Mouse (Mus musculus) right cerebral cortex, postnatal 25 days (tissue): ENCODE measurements around the gene Dpy19l3.

Source experiments
- DNase-seq: peaks from one replicate; pipeline ENCODE4 v3.0.0; 2022

Gene Dpy19l3

DNA sequence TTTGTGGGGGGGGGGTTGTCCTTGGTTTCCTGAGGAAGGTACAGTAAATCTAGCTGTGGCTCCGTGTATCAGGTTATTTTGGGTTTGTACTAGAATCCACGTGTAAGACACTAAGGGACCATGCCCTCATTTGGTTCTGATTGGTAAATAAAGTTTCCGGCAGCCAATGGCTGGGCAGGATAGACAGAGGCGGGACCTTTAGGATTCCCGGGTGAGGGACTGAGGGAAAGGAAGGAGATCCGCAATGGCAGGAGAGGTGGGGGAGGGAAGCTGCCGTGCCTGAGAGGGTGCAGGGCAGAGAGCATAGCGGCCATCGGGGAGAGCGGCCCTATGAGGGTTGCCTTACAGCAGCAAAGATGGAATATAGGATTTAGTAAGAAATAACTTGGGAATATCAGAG, 67.0 kb downstream of the Dpy19l3 start:
- no peak for DNase-seq

GRCm38 (mm10) chr7:35686756-35687155, 67.5 kb downstream of the Dpy19l3 start:
- peak; percentile 50 for DNase-seq

DNA sequence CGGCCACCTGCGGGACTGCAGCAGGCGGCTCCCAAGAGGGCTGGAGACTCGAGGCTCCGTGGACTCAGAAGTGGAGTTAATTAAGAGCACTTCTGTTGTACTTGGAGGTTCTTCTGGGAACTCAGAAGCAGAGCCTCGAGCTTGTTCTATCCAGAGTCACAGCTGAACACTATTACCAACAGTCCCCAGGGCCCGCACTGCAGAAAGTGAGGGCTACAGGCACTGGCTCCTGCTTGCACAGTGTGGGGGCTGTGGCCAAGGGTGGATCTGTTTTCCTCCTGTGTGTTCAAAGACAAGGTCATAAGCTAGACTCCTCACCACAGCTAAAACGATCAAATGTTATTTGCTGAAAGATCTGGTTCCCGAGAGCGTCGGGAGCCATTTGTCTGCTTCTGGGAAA, 68.0 kb downstream of the Dpy19l3 start:
- no peak for DNase-seq

DNA sequence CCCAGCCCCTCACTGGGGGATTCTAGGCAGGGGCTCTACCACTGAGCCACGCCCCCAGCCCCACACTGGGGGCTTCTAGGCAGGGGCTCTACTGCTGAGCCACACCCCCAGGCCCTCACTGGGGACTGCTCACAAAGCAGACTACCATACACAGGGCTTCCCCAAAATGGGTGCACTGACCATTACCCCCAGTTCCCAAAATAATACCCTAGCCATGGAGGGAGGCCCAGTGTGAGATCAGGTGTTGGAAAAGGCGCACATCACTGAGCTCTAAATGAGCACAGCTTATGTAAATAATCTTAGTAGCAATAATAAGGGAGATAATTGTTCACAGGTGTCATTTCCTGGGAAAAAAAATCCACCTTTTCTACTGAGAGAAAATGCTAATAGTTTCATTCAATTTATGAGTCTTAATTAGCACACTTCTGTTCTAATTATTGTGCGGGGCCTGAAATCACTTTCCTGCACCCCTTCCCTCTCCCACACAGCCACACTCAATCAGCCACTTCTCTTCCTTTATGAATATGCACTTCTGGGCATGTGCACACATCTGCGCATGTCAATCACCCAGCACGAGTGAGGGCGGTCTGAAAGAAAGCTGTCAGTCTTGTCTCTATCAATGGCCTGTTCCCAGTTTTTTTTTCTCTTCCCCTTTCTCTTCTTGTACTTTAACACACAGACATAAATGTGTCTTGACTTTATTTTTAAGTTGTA, 70.7 kb downstream of the Dpy19l3 start:
- no peak for DNase-seq

DNA sequence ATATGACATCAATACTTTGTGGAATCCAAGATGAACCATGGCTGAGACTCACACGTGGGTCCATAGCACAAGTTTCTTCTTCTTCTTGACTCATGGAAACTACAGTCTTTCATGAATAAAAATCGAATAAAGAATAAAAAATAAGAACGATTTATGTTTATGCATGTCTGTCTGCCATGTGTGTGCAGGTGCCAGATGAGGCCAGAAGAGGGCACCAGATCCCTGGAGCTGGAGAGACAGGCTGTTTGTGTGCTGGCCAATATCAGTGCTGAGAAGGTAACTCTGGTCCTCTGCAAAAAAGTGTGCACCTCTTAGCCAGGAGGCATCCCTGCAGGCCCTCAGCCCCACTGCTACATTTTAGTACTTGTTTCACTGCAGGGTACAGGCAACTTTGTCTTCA, 72.7 kb downstream of the Dpy19l3 start:
- no peak for DNase-seq

DNA sequence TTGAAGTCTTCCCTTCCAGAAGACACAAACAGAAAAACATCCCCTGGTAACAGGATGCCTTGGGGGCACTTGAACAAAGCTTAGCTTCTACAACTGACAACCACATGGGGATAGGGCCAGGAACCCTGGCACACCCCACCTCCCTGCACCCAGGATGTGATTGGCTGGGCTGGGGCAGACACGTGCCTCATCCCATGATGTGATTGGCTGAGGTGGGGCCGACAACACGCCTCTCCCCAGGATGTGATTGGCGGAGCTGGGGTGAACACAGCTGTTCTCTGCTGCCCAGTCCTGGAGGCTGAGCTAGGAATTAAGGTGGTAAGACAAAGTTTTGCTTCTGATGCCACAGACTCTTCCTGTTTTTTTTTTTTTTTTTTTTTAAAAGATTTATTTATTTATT, 75.3 kb downstream of the Dpy19l3 start:
- no peak for DNase-seq

DNA sequence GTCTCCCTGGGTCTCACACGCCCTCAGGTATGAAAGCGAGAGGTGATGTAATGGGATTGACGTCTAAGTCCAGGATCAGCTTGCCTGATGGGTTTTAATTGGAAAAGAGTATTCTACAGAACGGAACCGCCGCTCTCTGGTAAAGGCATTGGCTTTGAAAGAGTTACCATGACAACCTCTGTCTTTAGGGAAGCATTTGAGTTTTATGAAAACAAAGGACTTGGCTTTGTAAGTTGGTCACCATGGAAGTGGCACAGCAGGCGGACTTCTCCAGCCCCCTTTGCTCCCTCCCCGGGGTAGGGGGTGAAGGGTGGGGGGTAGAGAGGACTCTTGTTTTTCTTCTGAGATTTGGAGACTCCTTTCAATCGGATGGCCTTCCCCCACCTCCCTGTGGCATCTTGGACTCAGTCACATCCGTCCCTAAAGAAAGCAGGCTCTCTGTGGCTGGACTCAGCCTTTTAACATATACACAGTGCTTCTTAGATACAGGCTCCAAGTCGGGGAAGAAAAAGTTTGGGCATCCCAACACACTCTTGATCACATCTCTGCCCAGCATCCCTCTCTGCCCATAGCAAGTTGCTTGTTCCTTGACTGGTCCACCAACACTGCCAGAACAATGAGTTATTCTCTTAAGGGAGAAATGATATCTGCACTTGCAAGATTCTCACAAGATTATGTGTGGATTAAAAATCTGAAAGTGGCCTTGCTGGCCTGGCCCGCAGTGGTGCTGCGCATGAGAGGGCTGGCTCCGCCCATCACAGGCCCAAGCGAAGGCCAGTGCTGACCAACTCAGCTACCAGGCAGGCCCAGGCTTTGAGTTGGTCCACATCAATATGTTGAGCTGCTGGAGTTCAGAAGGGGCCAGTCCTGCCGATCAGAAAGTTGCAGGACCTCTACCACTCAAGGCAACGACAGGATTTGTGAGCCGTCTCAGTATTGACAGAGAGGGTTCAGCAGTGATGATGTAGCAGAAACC, 85.9 kb downstream of the Dpy19l3 start:
- no peak for DNase-seq

GRCm38 (mm10) chr7:35663790-35664376, 90.4 kb downstream of the Dpy19l3 start:
- DNase-seq: no peak

DNA sequence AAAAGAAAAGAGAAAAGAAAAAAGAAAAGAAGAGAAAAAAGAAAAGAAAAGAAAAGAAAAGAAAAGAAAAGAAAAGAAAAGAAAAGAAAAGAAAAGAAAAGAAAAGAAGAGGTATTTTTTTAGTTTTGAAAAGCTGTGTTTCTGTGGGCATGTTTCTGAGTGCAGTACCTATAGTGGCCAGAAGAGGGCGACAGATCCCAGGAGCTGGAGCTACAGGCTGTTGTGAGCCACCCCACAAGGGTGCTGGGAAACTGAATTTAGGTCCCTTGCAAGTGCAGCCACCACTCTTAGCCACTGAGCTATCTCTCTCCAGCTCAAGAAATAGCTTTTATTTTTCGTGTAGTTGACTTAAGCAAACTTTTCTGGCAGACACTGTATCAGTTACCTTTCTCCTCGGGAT, 95.1 kb downstream of the Dpy19l3 start:
- DNase-seq: no peak

- DNase-seq: no peak
Observed at GRCm38 (mm10) chr7:35657829-35658228, 96.4 kb downstream of the Dpy19l3 start.

- DNase-seq: no peak
Observed at GRCm38 (mm10) chr7:35651583-35652270, 102.5 kb downstream of the Dpy19l3 start.

GRCm38 (mm10) chr7:35650716-35651410, 103.4 kb downstream of the Dpy19l3 start:
- DNase-seq: peak; percentile 44

- no peak for DNase-seq
Observed at GRCm38 (mm10) chr7:35649071-35649470, 105.2 kb downstream of the Dpy19l3 start.

GRCm38 (mm10) chr7:35648239-35649069, 105.8 kb downstream of the Dpy19l3 start:
- no peak for DNase-seq

DNA sequence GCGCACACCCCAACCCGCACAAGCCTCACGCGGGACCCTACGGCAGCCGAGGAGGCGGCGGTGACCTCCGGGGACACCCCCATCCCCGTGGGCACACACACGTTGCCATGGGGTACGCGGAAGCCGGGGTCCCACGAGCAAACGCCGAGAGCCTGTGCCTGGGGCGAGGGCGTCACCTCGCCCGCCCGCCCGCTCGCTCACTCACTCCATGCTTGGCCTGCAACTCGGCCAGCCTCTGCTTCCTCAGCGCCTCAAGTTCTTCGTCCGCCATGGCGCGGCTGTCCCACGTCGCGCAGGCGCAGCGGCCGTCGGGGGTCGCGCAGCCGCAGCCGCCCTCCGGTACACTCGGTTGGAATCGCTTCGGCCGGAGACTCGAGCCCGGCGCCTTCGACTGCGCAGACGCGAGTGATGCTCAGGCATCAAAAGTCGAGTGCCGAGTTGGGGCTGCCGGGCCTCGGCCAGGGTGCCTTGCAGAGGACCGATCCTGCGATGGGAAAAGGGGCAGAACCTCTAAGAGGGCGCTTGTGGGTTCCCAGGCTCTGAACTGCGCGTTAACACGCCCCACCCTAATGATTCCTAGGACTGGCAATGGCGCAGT, 107.1 kb downstream of the Dpy19l3 start, which contains the start of gene Pdcd5:
Gene Pdcd5 (minus strand): TSS at position 421 of the 598 bp plus-strand sequence.
- peak; percentile 97 for DNase-seq

GRCm38 (mm10) chr7:35646317-35647081, 107.8 kb downstream of the Dpy19l3 start:
- DNase-seq: no peak

GRCm38 (mm10) chr7:35640072-35640471, 114.2 kb downstream of the Dpy19l3 start:
- no peak for DNase-seq

GRCm38 (mm10) chr7:35636874-35637273, 117.4 kb downstream of the Dpy19l3 start:
- no peak for DNase-seq

GRCm38 (mm10) chr7:35636229-35636628, 118.0 kb downstream of the Dpy19l3 start:
- DNase-seq: no peak
